Mouse (Mus musculus): Measurements from ENCODE around the gene Sf3b4.

GRCm38 (mm10) chr3:96225421-96225820 lies 53.3 kb downstream of the Sf3b4 start:
- TF ChIP-seq CTCF (IDR thresholded peaks at IDR 0.05; ENCODE audit: insufficient read depth, low read length) = no peak
- TF ChIP-seq POLR2A (IDR thresholded peaks at IDR 0.05; ENCODE audit: borderline replicate concordance, extremely low read depth, low read depth, low read length) = no peak

All from lung, adult 2 months (tissue).